Mouse (Mus musculus) testis, postnatal 14 days (tissue): Measurements from ENCODE around the gene Prg4.

Experiments used
- DNase-seq: peaks from one replicate; pipeline ENCODE4 v3.0.0; 2021; ENCODE audit warnings: low spot score

The Prg4 gene

DNA sequence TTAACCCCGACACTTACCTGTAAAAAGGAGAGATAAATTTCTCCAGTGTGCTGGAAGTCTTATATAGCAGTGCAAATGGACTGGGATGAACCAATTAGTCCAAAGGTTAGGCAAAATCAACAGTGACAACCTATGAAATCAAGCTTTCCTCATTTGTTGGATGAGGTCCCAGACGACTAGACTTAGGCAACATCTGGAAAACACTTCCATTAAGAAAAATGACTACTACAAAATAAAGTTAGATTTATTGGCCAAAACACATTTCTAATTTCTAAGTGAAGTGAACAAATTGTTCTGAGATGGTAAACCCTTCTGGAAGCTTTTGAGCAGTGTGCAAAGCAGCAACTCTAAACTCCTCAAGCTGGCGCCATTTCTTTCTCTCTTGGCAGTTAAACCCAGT, at the start of gene Prg4:
Gene Prg4, minus strand, starts transcription at position 34 of the 400 bp plus-strand sequence.
- DNase-seq = no peak

DNA sequence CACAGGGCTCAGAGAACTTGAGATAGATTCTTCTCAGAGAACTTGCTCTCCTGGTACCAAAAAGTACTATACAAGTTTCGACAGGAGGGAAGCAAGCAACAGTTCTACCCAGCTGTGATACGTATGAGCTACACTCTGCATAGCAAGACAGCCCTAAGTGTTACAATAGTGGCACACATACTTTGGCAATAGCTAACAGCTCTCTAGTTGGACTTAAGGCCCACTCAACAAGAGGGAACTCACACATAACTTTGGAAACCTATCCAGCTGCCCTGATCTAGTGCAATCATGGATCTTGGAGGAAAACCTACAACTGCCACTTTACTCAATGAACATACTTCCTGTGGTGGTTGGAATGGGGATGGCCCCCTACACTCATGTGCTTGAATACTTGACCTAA, 47.1 kb upstream of the Prg4 start:
- no peak for DNase-seq

DNA sequence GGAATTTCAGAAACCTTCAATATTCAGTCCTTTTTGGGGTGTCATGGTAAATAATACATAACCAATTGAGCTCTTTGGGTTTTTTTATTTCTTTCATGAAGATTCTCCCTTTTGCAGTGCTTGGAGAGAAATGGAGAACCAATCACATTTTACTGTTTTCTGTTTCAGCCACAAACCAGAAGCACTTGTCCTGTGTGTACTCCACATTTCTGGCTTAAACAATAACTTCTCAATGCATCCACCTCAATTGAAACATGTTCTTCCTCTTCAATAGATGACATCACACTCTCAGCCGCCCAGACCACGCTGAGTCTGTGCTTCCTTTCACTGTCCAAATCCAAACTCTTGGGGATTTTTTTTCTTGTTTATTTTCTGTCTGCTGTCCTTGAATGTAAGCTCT, 39.8 kb upstream of the Prg4 start:
- DNase-seq = no peak

DNA sequence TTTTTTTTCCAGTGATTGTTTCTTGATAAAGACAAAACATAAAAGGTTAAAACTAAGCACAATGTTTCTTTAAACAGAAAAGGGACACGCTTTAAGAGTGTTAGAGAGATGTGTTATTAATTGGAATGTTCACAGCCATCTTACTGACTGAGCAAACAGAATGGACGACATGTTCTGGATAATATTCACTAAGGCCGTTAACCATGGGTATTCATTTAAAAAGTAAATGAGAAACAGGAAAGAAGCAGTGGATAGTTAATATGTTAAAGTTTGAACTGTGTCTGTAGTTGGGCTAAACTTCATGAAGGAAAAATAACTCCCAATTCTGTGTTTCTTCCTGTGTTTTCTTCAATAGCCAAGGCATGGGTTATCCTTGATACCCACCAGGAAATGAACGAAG, 37.4 kb upstream of the Prg4 start:
- no peak for DNase-seq

DNA sequence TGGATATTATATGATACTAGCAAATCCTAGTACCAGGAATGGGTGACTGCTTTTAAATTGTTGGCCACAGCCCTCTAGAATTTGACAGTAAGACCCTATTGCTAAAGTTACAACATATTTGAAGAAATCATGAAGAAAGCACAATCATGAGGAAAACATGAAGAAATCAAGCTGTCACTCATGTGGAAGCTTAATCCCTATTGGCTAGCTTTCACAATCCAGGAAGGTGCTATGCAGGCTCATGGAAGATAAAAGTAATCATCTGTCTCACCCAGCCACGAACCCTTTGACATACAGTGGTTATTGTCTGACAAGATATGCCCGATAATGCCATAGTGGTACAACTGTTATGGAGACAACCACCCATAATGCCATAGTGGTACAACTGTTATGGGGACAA, 32.2 kb upstream of the Prg4 start:
- no peak for DNase-seq

DNA sequence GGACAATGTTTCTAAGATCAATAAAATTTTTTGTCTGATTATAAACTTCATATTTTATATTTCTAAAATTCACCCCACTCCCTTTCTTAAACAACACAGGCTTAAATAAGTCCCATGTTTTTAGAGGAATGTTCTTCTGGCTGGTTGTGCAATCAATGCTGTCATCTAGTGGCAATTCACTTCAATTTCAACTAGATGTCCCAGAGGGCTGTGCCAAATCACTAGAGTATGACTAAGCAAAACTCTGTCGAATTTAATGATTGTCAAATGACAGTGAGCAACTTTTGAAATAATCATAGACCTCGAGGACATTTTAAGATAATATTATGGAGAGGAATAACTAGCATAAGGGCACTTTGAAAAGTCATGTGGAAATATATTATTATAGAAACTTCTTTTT, 31.7 kb upstream of the Prg4 start:
- DNase-seq = no peak

DNA sequence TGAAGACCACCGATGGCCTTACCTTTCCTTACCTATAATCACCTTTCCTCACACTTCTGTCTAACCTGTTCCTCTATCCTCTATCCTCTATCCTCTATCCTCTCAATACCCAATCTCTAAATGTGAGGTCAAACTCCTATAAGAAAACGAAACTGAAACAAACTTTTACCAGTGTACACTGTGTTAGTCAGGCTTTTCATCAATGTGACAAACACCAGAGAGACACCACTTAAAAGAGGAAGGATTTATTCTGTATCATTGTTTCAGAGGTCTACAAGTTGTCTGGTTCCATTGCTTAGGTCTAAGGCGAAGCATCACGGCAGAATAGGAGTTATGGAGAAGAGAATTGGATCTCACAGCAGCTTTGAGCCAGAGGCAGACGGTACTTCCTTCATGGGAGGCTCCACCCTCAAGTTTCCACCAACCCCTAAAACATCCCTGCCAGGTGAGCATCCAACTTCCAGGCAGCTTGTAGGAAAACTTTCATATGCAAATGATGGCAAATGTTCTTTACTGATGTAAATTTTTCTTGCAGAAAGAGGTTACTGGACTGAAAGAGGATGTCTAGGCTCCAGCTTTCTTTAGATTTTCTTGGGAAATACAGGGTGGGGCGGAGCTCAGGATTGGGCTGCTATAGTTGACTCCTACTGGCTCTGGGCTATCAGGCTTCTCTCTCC, 30.8 kb upstream of the Prg4 start:
- DNase-seq = no peak

DNA sequence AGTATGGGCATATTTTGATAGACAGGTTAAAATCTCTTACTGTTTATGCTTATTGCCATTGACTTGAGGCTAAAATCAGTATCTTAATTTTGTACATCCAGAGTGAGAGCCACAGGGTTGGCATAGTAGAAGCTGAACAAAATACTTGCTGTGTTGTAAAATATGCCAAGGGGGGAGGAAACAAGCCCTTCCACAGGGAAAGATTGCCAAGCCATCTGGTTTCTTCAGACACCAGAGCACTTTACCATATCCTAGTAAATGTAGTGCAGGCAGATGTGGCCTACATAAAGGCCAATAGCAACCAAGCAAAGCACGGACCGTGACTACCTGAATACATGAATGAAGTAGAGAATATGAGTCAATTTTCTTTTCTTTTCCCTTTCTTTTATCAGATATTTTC, 23.2 kb upstream of the Prg4 start:
- no peak for DNase-seq

DNA sequence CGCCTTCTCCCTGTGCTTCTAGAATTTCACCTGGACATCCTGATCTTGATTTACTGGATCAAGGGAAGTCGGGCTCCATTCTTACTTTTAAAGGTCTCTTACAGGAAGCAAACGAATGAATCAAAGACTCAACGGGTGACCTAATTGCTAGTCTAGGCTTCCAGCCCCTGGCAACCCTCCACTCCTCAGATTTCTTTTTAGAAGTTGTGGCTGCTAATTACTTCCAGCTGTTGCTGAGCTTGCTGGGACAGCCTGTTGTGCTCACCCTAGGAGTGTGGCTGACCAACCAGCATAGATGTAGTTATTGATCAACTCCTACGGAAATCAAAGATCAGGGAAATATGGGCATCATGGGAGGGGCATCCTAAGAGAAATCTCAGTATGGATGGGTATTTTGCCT, 14.7 kb upstream of the Prg4 start:
- no peak for DNase-seq

DNA sequence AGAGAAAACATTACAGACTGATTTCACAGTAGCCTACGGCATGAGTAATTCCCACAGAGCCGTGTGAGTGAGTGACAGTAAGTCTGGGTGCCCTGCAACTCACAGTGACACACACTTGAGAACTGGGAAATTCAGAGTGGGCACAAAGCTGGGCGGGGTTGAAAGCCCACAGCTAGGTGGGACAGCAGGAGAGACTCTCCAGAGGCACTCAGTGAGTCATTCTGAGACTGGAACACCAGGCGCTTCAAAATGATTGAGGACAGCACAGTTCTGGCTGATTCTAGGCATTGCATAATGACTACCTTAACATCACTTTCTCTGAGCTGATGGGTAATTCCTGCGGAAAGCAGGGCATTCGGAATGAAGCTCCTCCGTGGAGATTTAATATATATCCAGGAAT, 6.6 kb upstream of the Prg4 start:
- no peak for DNase-seq

DNA sequence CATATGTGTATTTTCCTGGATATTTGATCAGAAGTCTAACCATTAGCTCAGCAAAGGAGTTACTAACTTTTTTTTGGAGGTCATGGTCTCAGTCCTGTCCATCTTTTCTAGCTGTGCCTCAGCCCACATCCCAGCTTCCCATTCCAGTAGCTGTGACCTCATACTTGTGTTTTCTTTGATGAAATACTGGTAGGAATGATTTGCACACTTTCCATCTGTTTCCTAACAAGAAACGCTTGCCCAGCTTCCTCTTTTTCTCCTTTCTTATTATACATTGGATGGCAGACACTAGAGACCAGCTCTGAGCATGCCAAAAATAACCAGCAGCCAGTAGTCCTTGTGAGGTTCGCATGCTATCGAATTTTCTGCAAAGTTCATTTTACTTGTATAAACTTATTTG, 4.0 kb upstream of the Prg4 start:
- no peak for DNase-seq

DNA sequence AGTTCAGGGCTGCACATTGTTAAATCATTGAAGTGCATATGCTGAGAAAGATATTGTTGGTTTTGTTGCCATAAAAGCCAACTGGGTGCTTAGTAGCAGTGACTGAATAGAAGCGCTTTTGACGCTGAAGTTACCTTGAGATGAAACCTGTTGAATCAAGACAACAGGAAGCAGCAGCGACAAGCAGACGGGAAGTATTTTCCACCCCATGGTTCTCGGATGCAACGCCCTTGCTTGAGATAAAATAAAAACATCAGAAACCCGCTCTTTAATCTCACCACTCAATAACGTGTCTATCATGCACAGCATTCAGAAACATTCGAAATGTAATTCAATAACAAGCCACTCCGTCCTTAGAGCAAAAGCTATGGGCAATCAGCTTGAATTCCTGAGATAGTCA, 601 bp downstream of the Prg4 start:
- no peak for DNase-seq

DNA sequence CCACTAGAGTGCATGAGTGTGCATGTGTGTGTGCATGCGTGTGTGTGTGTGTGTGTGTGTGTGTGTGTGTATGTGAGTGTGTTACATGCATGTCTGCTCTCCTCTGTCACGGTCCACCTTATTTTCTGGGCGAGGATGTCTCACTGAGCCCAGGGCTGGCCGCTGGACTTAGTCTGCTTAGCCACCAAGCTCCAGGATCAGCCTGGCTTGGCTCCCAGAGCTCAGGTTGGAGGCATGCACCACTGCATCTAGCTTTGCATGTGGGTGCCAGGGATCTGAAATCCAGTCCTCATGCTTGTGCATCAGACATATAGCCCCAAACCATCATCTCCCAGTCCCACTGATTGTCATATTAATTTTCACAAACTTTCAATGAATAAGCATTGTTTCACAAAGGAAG, 2.3 kb downstream of the Prg4 start:
- DNase-seq = no peak

DNA sequence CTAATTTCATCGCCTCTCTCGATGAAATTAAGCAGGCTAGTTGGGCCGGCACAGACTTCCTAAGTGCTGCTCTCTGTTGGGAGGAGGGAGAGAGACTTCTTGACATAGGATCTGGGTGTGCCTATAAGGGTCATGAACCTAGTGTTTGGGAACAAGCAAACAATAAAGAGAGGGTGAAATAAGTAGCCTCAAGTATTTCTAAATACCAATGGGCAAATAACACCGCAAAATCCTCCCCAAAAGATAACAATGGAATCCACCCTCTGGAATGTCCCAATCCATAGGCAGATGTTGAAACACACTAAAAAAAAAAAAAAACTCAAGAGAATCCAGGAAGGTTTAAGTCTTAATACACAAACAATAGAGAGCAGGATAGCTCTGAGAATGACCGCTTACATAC, 2.9 kb downstream of the Prg4 start:
- DNase-seq = no peak

DNA sequence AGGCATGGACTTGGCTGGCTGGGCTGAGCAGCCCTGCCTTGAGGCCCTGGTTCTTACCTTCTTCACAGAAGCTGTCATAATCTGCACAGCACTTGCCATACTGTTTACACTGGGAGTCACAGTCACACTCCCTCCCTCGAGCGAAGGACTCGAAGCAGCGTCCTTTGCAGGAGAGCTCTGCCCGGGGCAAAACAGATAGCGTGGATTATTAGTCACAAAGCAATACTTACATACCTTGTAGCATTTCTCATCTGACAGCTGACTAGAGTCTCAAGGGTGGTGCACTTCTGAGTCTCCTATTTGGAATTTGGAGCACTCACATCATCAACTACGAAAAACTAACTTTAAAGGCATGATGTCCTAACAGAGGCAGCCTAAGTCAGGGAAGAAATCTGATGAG, 5.4 kb downstream of the Prg4 start:
- no peak for DNase-seq

DNA sequence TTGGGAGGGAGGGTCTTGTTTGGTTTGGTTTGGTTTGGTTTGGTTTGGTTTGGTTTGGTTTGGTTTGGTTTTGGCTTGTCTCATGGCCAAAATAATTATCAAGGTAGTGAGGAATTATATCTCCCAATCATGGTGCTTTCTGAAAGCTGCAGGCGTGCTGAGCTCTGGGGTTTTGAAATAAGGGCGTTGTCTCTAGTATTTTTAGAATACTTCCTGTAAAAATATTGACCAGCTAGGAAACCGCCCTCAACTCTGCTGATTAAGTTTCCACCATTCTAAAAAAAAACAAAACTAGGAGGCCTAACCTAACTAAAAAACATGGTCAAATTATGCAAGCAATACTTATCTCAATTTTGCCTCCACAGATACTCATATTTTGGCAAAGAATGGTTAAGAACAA, 6.4 kb downstream of the Prg4 start:
- no peak for DNase-seq

DNA sequence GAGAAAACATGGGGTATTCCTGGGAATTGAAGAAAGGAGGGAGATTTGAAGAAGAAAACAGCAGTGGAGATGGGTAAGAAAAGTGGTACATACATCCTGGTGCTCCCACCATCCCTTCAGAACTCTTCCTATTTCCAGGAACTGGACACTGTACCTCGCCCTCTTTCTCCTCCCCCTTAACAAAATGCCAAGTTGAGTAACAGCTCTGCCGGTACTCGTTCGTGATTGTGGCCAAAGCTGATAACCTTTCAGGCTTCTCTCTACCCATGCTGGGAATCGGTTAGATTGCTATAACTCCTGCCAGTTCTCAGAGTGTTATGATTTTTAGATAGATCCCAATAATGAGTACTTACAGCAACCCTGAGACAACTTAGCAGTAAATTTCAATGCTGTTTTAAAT, 7.0 kb downstream of the Prg4 start:
- no peak for DNase-seq

DNA sequence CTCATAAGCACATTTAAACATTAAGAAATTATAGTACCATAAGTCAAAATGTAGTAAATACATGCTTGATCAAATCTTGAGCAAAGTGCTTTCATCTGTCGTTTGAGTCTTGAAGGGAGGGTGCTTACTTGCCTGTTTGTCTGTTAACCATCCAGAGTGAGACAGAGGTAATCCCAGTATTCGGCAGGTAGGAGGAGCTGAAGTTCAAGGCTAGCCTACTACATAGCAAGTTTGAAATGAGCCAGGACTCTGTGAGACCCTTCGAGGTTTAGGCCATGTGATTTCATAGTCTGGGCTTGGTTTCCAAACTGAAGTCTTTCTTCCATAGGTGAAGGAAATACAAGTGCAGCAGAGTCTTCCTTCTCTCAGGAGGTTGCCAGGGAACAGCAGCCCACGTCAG, 24.2 kb downstream of the Prg4 start:
- no peak for DNase-seq

DNA sequence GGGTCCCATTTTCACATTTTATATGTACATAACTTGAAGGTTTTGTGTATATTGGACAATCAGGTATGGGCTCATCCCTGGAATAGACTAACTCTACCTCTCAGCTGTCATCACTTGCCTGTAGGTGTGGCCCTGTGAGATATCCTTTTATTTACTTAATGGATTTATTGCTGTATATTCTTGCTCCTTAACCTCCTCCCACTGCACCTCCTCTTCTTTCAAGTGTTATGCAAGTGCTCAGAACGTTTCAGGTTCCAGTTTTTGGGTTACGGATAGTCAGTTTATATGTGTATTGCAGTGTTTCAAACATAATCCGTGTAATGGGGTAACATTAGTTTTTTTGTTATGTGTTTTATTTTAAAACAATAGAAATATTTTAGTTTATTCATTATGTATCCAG, 27.3 kb downstream of the Prg4 start:
- no peak for DNase-seq

DNA sequence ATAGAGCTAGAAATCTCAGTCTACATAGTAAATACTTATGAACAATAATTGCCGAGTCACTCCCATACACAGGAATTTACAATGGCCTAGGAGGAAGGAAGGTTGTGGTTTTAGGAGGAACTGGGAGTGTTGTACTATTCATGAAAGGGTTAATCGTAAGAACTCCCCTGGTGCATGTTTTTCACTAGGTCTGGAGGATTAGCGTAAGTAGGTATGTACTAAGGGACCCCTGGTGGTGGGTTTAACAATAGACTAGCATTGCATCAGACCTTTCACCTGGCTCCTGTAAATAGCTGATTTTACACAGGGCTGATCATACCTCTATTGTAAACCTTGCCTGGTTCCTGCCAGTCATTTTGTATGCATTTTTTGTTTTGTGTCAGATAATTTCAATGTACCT, 39.7 kb downstream of the Prg4 start:
- DNase-seq = no peak

DNA sequence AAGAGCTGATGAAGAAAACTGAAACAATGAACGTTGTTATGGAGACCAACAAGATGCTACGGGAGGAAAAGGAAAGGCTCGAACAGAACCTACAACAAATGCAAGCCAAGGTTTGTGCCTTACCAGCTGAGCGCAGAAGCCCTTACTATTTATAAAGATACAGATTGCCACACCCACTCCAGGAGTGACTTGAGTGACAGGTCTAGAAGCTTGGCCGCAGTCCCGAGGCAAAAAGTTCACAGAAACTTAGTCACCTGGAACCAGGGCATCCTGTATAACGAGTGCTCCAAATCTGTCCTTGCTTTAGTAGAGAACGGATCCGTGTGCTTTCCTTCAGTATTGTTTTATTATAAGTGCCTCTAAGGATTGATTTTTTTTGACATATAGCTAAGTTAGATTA, 40.3 kb downstream of the Prg4 start:
- DNase-seq = no peak

DNA sequence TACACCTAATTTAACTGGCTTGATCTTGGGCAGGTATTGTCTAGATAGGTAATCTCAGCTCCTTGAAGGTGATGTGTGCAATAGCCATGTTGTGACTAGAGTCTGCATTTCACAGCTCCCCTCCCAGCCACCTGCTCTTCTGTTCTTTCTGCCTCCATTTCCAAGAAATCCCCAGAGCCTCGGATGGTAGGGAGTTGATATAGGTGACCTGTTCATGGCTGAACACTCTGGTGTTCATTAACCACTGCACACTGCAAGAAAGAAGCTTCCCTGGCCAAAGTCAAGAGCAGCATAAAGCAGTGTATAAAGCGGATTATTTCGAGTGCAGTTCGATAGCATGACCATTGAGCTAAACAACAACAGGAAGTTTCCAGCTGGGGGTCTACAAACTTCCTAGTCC, 47.5 kb downstream of the Prg4 start:
- no peak for DNase-seq

DNA sequence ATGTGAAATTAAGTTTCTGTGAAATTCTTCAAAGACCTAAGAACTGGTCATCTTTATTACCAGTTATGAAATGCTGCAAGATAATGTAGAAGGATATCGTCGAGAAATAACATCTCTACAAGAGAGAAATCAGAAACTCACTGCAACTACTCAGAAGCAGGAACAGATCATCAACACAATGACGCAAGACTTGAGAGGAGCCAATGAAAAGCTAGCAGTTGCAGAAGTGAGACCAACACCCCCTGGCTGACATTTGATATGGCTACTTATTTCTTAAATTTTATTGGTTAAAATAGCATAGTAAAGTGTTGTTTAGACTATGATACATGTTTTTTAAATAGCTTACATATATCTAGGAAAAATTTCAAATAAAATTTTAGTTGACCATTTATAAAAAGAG, 50.0 kb downstream of the Prg4 start:
- DNase-seq = no peak

DNA sequence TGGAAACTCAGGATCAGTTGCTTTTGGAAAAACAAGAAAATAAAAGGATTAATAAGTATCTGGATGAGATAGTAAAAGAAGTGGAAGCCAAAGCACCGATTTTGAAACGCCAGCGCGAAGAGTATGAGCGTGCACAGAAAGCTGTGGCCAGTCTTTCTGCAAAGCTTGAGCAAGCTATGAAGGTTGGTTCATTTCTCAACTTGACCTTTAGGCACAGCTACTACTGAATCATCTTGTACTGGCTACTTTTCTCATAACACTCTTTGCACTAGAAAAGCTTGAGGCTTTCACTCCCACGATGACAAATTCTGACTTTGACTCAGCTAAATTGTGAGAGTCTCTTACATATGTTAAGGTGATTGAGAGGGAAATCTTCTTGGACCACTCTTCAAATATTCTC, 56.0 kb downstream of the Prg4 start:
- DNase-seq = no peak

DNA sequence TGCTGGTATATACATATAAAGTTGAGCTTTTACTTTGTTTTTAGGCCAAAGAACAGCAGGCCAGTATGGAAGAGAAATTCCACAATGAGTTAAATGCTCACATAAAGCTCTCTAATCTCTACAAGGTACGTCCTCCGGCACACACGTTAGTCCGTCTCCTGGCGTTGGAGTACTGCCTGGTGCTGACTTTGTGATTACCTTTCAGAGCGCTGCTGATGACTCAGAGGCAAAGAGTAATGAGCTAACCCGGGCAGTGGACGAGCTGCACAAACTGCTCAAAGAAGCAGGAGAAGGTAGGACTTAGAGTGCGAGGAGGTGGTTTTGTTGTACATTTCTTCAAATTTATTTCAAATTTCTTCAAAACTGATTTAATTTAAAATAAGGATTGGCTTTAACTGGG, 58.7 kb downstream of the Prg4 start:
- no peak for DNase-seq
